Mouse (Mus musculus): ENCODE data around the gene Rtn1. TPM values are rescaled to one million over a fixed set of nuclear protein-coding genes. Genes with fewer than 3 reads are reported as not detected.

The Rtn1 gene
- total and polyA plus RNA-seq, 2 experiments from 2014 or later: 2,696 to 3,970 TPM

- no peak overlapping the region for H3K27ac ChIP-seq (ENCODE audit: low read depth, low read length)
- ATAC-seq (ENCODE audit: low FRiP score): no peak
- no peaks in the 10 kb centered on the region for H3K36me3 ChIP-seq (ENCODE audit: insufficient read depth, low read length)
- no peaks in the 10 kb centered on the region for H3K27me3 ChIP-seq (ENCODE audit: insufficient read depth, low read length)
- H3K4me1 ChIP-seq (ENCODE audit: insufficient read depth, low read length): no peaks in the 10 kb centered on the region
- H3K9me3 ChIP-seq (ENCODE audit: low read length): no peaks in the 10 kb centered on the region
- no peak for TF ChIP-seq CTCF (IDR thresholded peaks at IDR 0.05)
- WGBS: 88% methylated on average over 5 of the region's 5 CpGs
- no peak overlapping the region for H3K9ac ChIP-seq (replicated peaks; ENCODE audit: low read length, poor library complexity, severe bottlenecking)
- no peak overlapping the region for H3K4me3 ChIP-seq (ENCODE audit: low read depth, low read length)
- no peak for DNase-seq (ENCODE audit: low spot score)
- no peak overlapping the region for H3K4me2 ChIP-seq (ENCODE audit: low read depth, low read length, poor library complexity, severe bottlenecking)
Observed at GRCm38 (mm10) chr12:72325025-72325424, 83.8 kb downstream of the Rtn1 start.

GRCm38 (mm10) chr12:72324210-72324871, 84.5 kb downstream of the Rtn1 start:
- Histone ChIP-seq H3K4me1 (ENCODE audit: insufficient read depth, low read length) (no peaks in the 10 kb centered on the region), H3K36me3 (ENCODE audit: insufficient read depth, low read length) (no peaks in the 10 kb centered on the region), H3K4me2 (ENCODE audit: low read depth, low read length, poor library complexity, severe bottlenecking) (no peak overlapping the region), H3K27me3 (ENCODE audit: insufficient read depth, low read length) (no peaks in the 10 kb centered on the region), H3K9me3 (ENCODE audit: low read length) (no peaks in the 10 kb centered on the region), H3K4me3 (ENCODE audit: low read depth, low read length) (no peak overlapping the region), H3K9ac (replicated peaks; ENCODE audit: low read length, poor library complexity, severe bottlenecking) (no peak overlapping the region), H3K27ac (ENCODE audit: low read depth, low read length) (no peak overlapping the region)
- ATAC-seq (ENCODE audit: low FRiP score): no peak
- no peak for TF ChIP-seq CTCF (IDR thresholded peaks at IDR 0.05)
- no peak for DNase-seq (ENCODE audit: low spot score)
- 83% methylated on average over 10 of the region's 10 CpGs for WGBS

GRCm38 (mm10) chr12:72323778-72324177, 85.1 kb downstream of the Rtn1 start:
- DNase-seq (ENCODE audit: low spot score) (no peak), ATAC-seq (ENCODE audit: low FRiP score) (no peak)
- Histone ChIP-seq H3K4me1 (ENCODE audit: insufficient read depth, low read length) (no peaks in the 10 kb centered on the region), H3K36me3 (ENCODE audit: insufficient read depth, low read length) (no peaks in the 10 kb centered on the region), H3K27ac (ENCODE audit: low read depth, low read length) (no peak overlapping the region), H3K9me3 (ENCODE audit: low read length) (no peaks in the 10 kb centered on the region), H3K9ac (replicated peaks; ENCODE audit: low read length, poor library complexity, severe bottlenecking) (no peak overlapping the region), H3K27me3 (ENCODE audit: insufficient read depth, low read length) (no peaks in the 10 kb centered on the region), H3K4me2 (ENCODE audit: low read depth, low read length, poor library complexity, severe bottlenecking) (no peak overlapping the region), H3K4me3 (ENCODE audit: low read depth, low read length) (no peak overlapping the region)
- no peak for TF ChIP-seq CTCF (IDR thresholded peaks at IDR 0.05)
- 56% methylated on average over 4 of the region's 4 CpGs for WGBS

- Histone ChIP-seq H3K4me1 (ENCODE audit: insufficient read depth, low read length) (no peaks in the 10 kb centered on the region), H3K4me3 (ENCODE audit: low read depth, low read length) (no peak overlapping the region), H3K36me3 (ENCODE audit: insufficient read depth, low read length) (no peaks in the 10 kb centered on the region), H3K27me3 (ENCODE audit: insufficient read depth, low read length) (no peaks in the 10 kb centered on the region), H3K4me2 (ENCODE audit: low read depth, low read length, poor library complexity, severe bottlenecking) (no peak overlapping the region), H3K9me3 (ENCODE audit: low read length) (no peaks in the 10 kb centered on the region), H3K27ac (ENCODE audit: low read depth, low read length) (no peak overlapping the region), H3K9ac (replicated peaks; ENCODE audit: low read length, poor library complexity, severe bottlenecking) (no peak overlapping the region)
- WGBS: 50% methylated on average over 15 of the region's 15 CpGs
- ATAC-seq (ENCODE audit: low FRiP score) (no peak), DNase-seq (ENCODE audit: low spot score) (peak; percentile 69)
- TF ChIP-seq CTCF (IDR thresholded peaks at IDR 0.05): no peak
Observed at GRCm38 (mm10) chr12:72315732-72316465, 93.0 kb downstream of the Rtn1 start.

GRCm38 (mm10) chr12:72310818-72311217, 98.0 kb downstream of the Rtn1 start:
- Histone ChIP-seq H3K9me3 (ENCODE audit: low read length) (no peaks in the 10 kb centered on the region), H3K4me3 (ENCODE audit: low read depth, low read length) (no peak overlapping the region), H3K4me2 (ENCODE audit: low read depth, low read length, poor library complexity, severe bottlenecking) (no peak overlapping the region), H3K27ac (ENCODE audit: low read depth, low read length) (no peak overlapping the region), H3K36me3 (ENCODE audit: insufficient read depth, low read length) (no peaks in the 10 kb centered on the region), H3K9ac (replicated peaks; ENCODE audit: low read length, poor library complexity, severe bottlenecking) (no peak overlapping the region), H3K27me3 (ENCODE audit: insufficient read depth, low read length) (no peaks in the 10 kb centered on the region), H3K4me1 (ENCODE audit: insufficient read depth, low read length) (no peaks in the 10 kb centered on the region)
- ATAC-seq (ENCODE audit: low FRiP score) (no peak), DNase-seq (ENCODE audit: low spot score) (no peak)
- no peak for TF ChIP-seq CTCF (IDR thresholded peaks at IDR 0.05)
- whole genome bisulfite sequencing: 81% methylated on average over 6 of the region's 6 CpGs

- DNase-seq (ENCODE audit: low spot score) (no peak), ATAC-seq (ENCODE audit: low FRiP score) (no peak)
- Histone ChIP-seq H3K27ac (ENCODE audit: low read depth, low read length) (no peak overlapping the region), H3K4me1 (ENCODE audit: insufficient read depth, low read length) (no peaks in the 10 kb centered on the region), H3K36me3 (ENCODE audit: insufficient read depth, low read length) (peaks cover 5% of the 10 kb centered on the region), H3K9me3 (ENCODE audit: low read length) (no peaks in the 10 kb centered on the region), H3K4me3 (ENCODE audit: low read depth, low read length) (no peak overlapping the region), H3K27me3 (ENCODE audit: insufficient read depth, low read length) (no peaks in the 10 kb centered on the region), H3K4me2 (ENCODE audit: low read depth, low read length, poor library complexity, severe bottlenecking) (no peak overlapping the region), H3K9ac (replicated peaks; ENCODE audit: low read length, poor library complexity, severe bottlenecking) (no peak overlapping the region)
- WGBS: 86% methylated on average over 8 of the region's 8 CpGs
- TF ChIP-seq CTCF (IDR thresholded peaks at IDR 0.05): no peak
Observed at GRCm38 (mm10) chr12:72308506-72308905, 100.3 kb downstream of the Rtn1 start.

Data from midbrain, postnatal 0 days (tissue).